Mouse (Mus musculus): Measurements from ENCODE around the gene Pik3cd.

Pik3cd gene

GRCm38 (mm10) chr4:149732800-149733199 lies 30.4 kb upstream of the Pik3cd start:
- ChIA-PET POLR2A (interaction anchor here in 2 of 4 experiments (0.9 to 3.1 kb wide), 6 partner anchors 9 to 17 kb away, joined by 3 to 15 read pairs (median 4); no protein-coding TSS in a partner anchor), CTCF (interaction anchor here (0.5 to 1.3 kb wide), 10 partner anchors 8 to 589 kb away, joined by 3 to 10 read pairs (median 4); no protein-coding TSS in a partner anchor)

GRCm38 (mm10) chr4:149732313-149732712 lies 29.9 kb upstream of the Pik3cd start:
- CTCF ChIA-PET, result interaction anchor here (0.5 to 1.2 kb wide), 11 partner anchors 8 to 291 kb away, joined by 3 to 10 read pairs (median 3); no protein-coding TSS in a partner anchor
- POLR2A ChIA-PET, result interaction anchor here in 2 of 4 experiments (0.7 to 3.1 kb wide), 7 partner anchors 9 to 121 kb away, joined by 3 to 15 read pairs (median 3); no protein-coding TSS in a partner anchor

- ChIA-PET CTCF (interaction anchor here in 3 of 4 experiments (0.6 to 1.7 kb wide), 18 partner anchors 8 to 432 kb away, joined by 3 to 8 read pairs (median 3); no protein-coding TSS in a partner anchor), POLR2A (interaction anchor here in 3 of 4 experiments (0.6 to 3.1 kb wide), 36 partner anchors 9 to 889 kb away, joined by 3 to 18 read pairs (median 4); partner anchors contain the start of genes Slc25a33 (in 2 of the 3), H6pd (in 1 of the 3) and Spsb1 (in 1 of the 3))
Measured at GRCm38 (mm10) chr4:149730827-149731226, 28.5 kb upstream of the Pik3cd start.

GRCm38 (mm10) chr4:149728810-149729209 lies 26.4 kb upstream of the Pik3cd start:
- CTCF ChIA-PET, result interaction anchor here (0.5 to 1.4 kb wide), 7 partner anchors 9 to 1966 kb away, joined by 3 to 10 read pairs (median 5); partner anchors contain the start of gene Tmem201 (in 2 of the 4)
- POLR2A ChIA-PET, result interaction anchor here in 3 of 4 experiments (0.6 to 2.9 kb wide), 12 partner anchors 8 to 1171 kb away, joined by 3 to 13 read pairs (median 4); partner anchors contain the start of genes Exosc10 (in 1 of the 3), Pik3cd (in 1 of the 3), Slc25a33 (in 1 of the 3) and Tmem201 (in 1 of the 3)

- ChIA-PET CTCF (interaction anchor here in 3 of 4 experiments (0.8 to 4.3 kb wide), 4 partner anchors 9 to 25 kb away, joined by 3 to 47 read pairs (median 4); partner anchors contain the start of gene Tmem201 (in 1 of the 3)), POLR2A (interaction anchor here in 2 of 4 experiments (0.6 to 3.6 kb wide), 5 partner anchors 10 to 136 kb away, joined by 3 to 16 read pairs (median 5); partner anchors contain the start of gene Tmem201 (in 2 of the 2))
Measured at GRCm38 (mm10) chr4:149727636-149728035, 25.3 kb upstream of the Pik3cd start.

GRCm38 (mm10) chr4:149725661-149726350 lies 23.4 kb upstream of the Pik3cd start:
- CTCF ChIA-PET, result interaction anchor here (0.5 to 4.3 kb wide), 22 partner anchors 11 to 1186 kb away, joined by 3 to 47 read pairs (median 4); partner anchors contain the start of gene Tmem201 (in 3 of the 4)
- POLR2A ChIA-PET, result interaction anchor here (0.5 to 3.6 kb wide), 14 partner anchors 11 to 752 kb away, joined by 3 to 16 read pairs (median 3); partner anchors contain the start of genes Tmem201 (in 3 of the 4) and Pik3cd (in 1 of the 4)

GRCm38 (mm10) chr4:149724916-149725470 lies 22.6 kb upstream of the Pik3cd start:
- POLR2A ChIA-PET, result interaction anchor here in 3 of 4 experiments (0.5 to 3.6 kb wide), 14 partner anchors 10 to 172 kb away, joined by 3 to 16 read pairs (median 3); partner anchors contain the start of gene Tmem201 (in 2 of the 3)
- CTCF ChIA-PET, result interaction anchor here (0.6 to 4.3 kb wide), 29 partner anchors 8 to 1186 kb away, joined by 3 to 47 read pairs (median 4); partner anchors contain the start of gene Tmem201 (in 3 of the 4)

- ChIA-PET POLR2A (interaction anchor here (0.5 to 3.6 kb wide), 14 partner anchors 9 to 216 kb away, joined by 3 to 16 read pairs (median 4); partner anchors contain the start of genes Tmem201 (in 2 of the 4) and Pik3cd (in 1 of the 4)), CTCF (interaction anchor here (0.5 to 4.3 kb wide), 26 partner anchors 9 to 388 kb away, joined by 3 to 47 read pairs (median 4); partner anchors contain the start of gene Tmem201 (in 3 of the 4))
Measured at GRCm38 (mm10) chr4:149723855-149724731, 21.7 kb upstream of the Pik3cd start.

- ChIA-PET CTCF (interaction anchor here in 2 of 4 experiments (0.6 to 3.6 kb wide), 4 partner anchors 8 to 203 kb away, joined by 3 to 24 read pairs (median 5); no protein-coding TSS in a partner anchor), POLR2A (interaction anchor here in 3 of 4 experiments (0.6 to 1.4 kb wide), 5 partner anchors 10 to 215 kb away, joined by 3 to 9 read pairs (median 6); partner anchors contain the start of gene Pik3cd (in 1 of the 3))
Measured at GRCm38 (mm10) chr4:149723021-149723390, 20.6 kb upstream of the Pik3cd start.

GRCm38 (mm10) chr4:149722104-149723020 lies 20.0 kb upstream of the Pik3cd start:
- ChIA-PET POLR2A (interaction anchor here in 2 of 4 experiments (1.4 to 1.5 kb wide), 2 partner anchors 9 to 10 kb away, joined by 4 to 6 read pairs; no protein-coding TSS in a partner anchor), CTCF (interaction anchor here in 2 of 4 experiments (1.1 to 2.6 kb wide), 3 partner anchors 8 to 120 kb away, joined by 3 to 7 read pairs (median 3); no protein-coding TSS in a partner anchor)

GRCm38 (mm10) chr4:149721163-149721562 lies 18.8 kb upstream of the Pik3cd start:
- POLR2A ChIA-PET, result interaction anchor here in 1 of 4 experiments (0.6 to 1.5 kb wide), 2 partner anchors 10 to 104 kb away, joined by 3 to 4 read pairs; no protein-coding TSS in a partner anchor
- CTCF ChIA-PET, result interaction anchor here in 2 of 4 experiments (0.6 to 1.1 kb wide), 2 partner anchors 10 to 212 kb away, joined by 3 to 4 read pairs; no protein-coding TSS in a partner anchor

GRCm38 (mm10) chr4:149719686-149720085 lies 17.3 kb upstream of the Pik3cd start:
- ChIA-PET POLR2A (interaction anchor here in 2 of 4 experiments (0.7 to 1.5 kb wide), 4 partner anchors 10 to 265 kb away, joined by 3 to 4 read pairs (median 4); partner anchors contain the start of gene Rbp7 (in 1 of the 2)), CTCF (interaction anchor here (0.6 to 1.9 kb wide), 20 partner anchors 9 to 456 kb away, joined by 3 to 6 read pairs (median 4); no protein-coding TSS in a partner anchor)

GRCm38 (mm10) chr4:149714542-149714941 lies 12.2 kb upstream of the Pik3cd start:
- ChIA-PET CTCF (interaction anchor here in 3 of 4 experiments (0.5 to 4.0 kb wide), 17 partner anchors 10 to 407 kb away, joined by 3 to 24 read pairs (median 5); partner anchors contain the start of gene Tmem201 (in 1 of the 3)), POLR2A (interaction anchor here in 3 of 4 experiments (0.6 to 2.3 kb wide), 20 partner anchors 10 to 371 kb away, joined by 3 to 10 read pairs (median 4); partner anchors contain the start of genes Tmem201 (in 2 of the 3), Pik3cd (in 1 of the 3) and Slc25a33 (in 1 of the 3))

- CTCF ChIA-PET, result interaction anchor here (0.6 to 2.5 kb wide), 16 partner anchors 8 to 157 kb away, joined by 3 to 24 read pairs (median 4); no protein-coding TSS in a partner anchor
Measured at GRCm38 (mm10) chr4:149711955-149712354, 9.6 kb upstream of the Pik3cd start.

GRCm38 (mm10) chr4:149711485-149711884 lies 9.1 kb upstream of the Pik3cd start:
- CTCF ChIA-PET, result interaction anchor here (0.6 to 2.5 kb wide), 17 partner anchors 8 to 157 kb away, joined by 3 to 24 read pairs (median 4); no protein-coding TSS in a partner anchor
- POLR2A ChIA-PET, result interaction anchor here in 2 of 4 experiments (0.6 to 1.1 kb wide), 3 partner anchors 13 to 319 kb away, joined by 3 to 8 read pairs (median 4); no protein-coding TSS in a partner anchor

More at GRCm38 (mm10) chr4:149711955-149712354, 9.6 kb upstream of the Pik3cd start:
- POLR2A ChIA-PET, result interaction anchor here in 2 of 4 experiments (0.6 to 1.1 kb wide), 3 partner anchors 14 to 318 kb away, joined by 3 to 8 read pairs (median 4); no protein-coding TSS in a partner anchor

Measured in embryonic stem cell, embryonic (primary cell).